Mouse (Mus musculus) stomach, postnatal 0 days (tissue): ENCODE results near the gene Lrguk.

Source experiments
- CTCF ChIP-seq: IDR thresholded peaks from 2 replicates; pipeline ENCODE4 v1.5.1; 2016; ENCODE audit warnings: antibody characterized with exemption, low read depth, mild to moderate bottlenecking, moderate library complexity
- EP300 ChIP-seq: optimal IDR thresholded peaks from 2 replicates; pipeline ENCODE3; 2016; ENCODE audit warnings: antibody characterized with exemption

- TF ChIP-seq CTCF (no peak), EP300 (no peak)
Measured at GRCm38 (mm10) chr6:34153069-34154052, 124.1 kb downstream of the Lrguk start.
